Comparison of ENCODE assay signal across 8 mouse cellular contexts in the genomic region with DNA sequence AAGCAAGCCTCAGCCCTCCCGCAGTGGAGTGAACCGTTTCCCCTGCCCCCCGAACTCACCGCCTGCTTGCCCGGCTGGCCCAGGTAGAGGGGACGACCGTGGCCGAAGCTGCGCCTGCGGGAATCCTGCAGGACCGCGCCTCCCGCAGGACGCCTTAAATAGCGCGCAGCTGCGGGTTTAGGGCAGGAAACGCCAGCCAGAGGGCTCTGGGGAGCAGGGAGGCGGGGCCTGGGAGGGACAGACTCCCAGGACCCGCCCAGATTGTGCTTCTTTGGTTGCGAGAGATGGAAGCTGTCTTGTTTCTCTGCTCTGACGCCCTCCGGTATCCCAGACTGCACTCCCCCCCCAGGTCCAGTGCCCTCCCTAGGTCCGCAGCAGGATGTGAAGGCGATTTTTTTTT. TPM values are rescaled to one million over a fixed set of nuclear protein-coding genes. Genes with fewer than 3 reads are reported as not detected.
DNase-seq lines count a peak whose midpoint lies in the region; ATAC-seq and TF ChIP-seq lines count a peak whose summit lies in the region.

Gene Gja4, minus strand, starts transcription at position 179 of the 400 bp plus-strand sequence.

- intact Hi-C loops in gastrocnemius, adult 2 months (cut with DNase I), result no loop called here

- H3K4me3 ChIP-seq in gastrocnemius, adult 2 months, result peak within 1 kb of the TSS; percentile 72
- peak within 1 kb of the TSS; percentile 48 for H3K4me3 ChIP-seq in hindbrain, embryonic 14.5 days (replicated peaks; ENCODE audit: low read length)

- peak within 1 kb of the TSS; percentile 79 for H3K27ac ChIP-seq in gastrocnemius, adult 2 months
- H3K27ac ChIP-seq in hindbrain, embryonic 14.5 days, result no peak within 1 kb of the TSS

- peak; percentile 50 for TF ChIP-seq CTCF in gastrocnemius, adult 2 months (IDR thresholded peaks at IDR 0.05)

- peak within 1 kb of the TSS; percentile 85 for H3K4me2 ChIP-seq in hindbrain, embryonic 14.5 days (replicated peaks)

- H3K9me3 ChIP-seq in hindbrain, embryonic 14.5 days (ENCODE audit: control insufficient read depth, low read length), result no peaks in the 10 kb centered on the region

- H3K4me1 ChIP-seq in hindbrain, embryonic 14.5 days (replicated peaks; ENCODE audit: control insufficient read depth, insufficient read depth, low read length), result no peaks in the 10 kb centered on the region

- DNase-seq in adipocyte (ENCODE audit: low spot score), result peak; percentile 37
- DNase-seq in cerebellum, postnatal 25 days, result peak; percentile 64 to 79
- DNase-seq in gastrocnemius, adult 2 months, result peak; percentile 89
- DNase-seq in hindbrain, embryonic 14.5 days (ENCODE audit: low spot score), result peak; percentile 80
- DNase-seq in left cerebral cortex, adult 18-20 months (ENCODE audit: low spot score in 2 of 2), result peak; percentile 64 to 76
- DNase-seq in lung, postnatal 4 days, result peak; percentile 87 to 91
- DNase-seq in right cerebral cortex, adult 2 months (ENCODE audit: low spot score in 2 of 2), result peak; percentile 61 to 64
- DNase-seq in yolk sac, embryonic 10.5 days (ENCODE audit: low spot score), result peak; percentile 72

- WGBS in hindbrain, embryonic 14.5 days, result 1% methylated on average over 25 of the region's 25 CpGs

- no peaks in the 10 kb centered on the region for H3K36me3 ChIP-seq in hindbrain, embryonic 14.5 days (replicated peaks; ENCODE audit: control insufficient read depth, insufficient read depth)

- peak within 1 kb of the TSS; percentile 69 for H3K9ac ChIP-seq in hindbrain, embryonic 14.5 days

- H3K27me3 ChIP-seq in hindbrain, embryonic 14.5 days (ENCODE audit: control insufficient read depth, insufficient read depth, low read length), result no peaks in the 10 kb centered on the region; the same call in 1 of the 2 replicates

- ATAC-seq in hindbrain, embryonic 14.5 days (ENCODE audit: low FRiP score), result peak; percentile 76; the same call in 1 of the 2 replicates

RNA-seq across cellular contexts. Expression of gene Gja4, which starts in this region (rescaled TPM):
- total RNA-seq in gastrocnemius, adult 2 months (2021), result 1 to 10 TPM; 3.4 to 5.2 TPM
- 25.4 and 27.0 TPM in 2 replicates for polyA plus RNA-seq in hindbrain, embryonic 14.5 days (2014; fragmentation: Nextera tagmentation; extraction: Ambion mirVana)
- total RNA-seq in left cerebral cortex, adult 18-20 months (2021), result 1 to 10 TPM; 2.2 to 3.2 TPM

Comparison
In these comparisons a context has a peak if more than half of its experiments do, and no peak if none do; other contexts are left out.
1. DNase-seq: peak in every context shown above with its lines; median percentile 89 in gastrocnemius, adult 2 months; 89 in lung, postnatal 4 days; 80 in hindbrain, embryonic 14.5 days; 72 in yolk sac, embryonic 10.5 days; 72 in cerebellum, postnatal 25 days; 70 in left cerebral cortex, adult 18-20 months; 62 in right cerebral cortex, adult 2 months; 37 in adipocyte.